Mouse (Mus musculus) heart, embryonic 10.5 days (tissue): Measurements from ENCODE around the gene 9130213A22Rik. TPM values are rescaled to one million over a fixed set of nuclear protein-coding genes. Genes with fewer than 3 reads are reported as not detected.

Experiments
- DNase-seq: peaks from one replicate; pipeline ENCODE4 v3.0.0-alpha.2; 2017; ENCODE audit warnings: low spot score
- H3K27ac ChIP-seq: fragments of 300-500 bp; sonication (generic); 2 replicates; pipeline ENCODE4 v1.5.1; 2016; ENCODE audit warnings: mild to moderate bottlenecking
- H3K27me3 ChIP-seq: fragments of 300-500 bp; sonication (generic); 2 replicates; pipeline ENCODE4 v1.6.1; 2016; ENCODE audit warnings: mild to moderate bottlenecking; ENCODE audit not compliant: poor library complexity, insufficient read depth, severe bottlenecking
- H3K36me3 ChIP-seq: fragments of 300-500 bp; sonication (generic); 2 replicates; pipeline ENCODE4 v1.6.1; 2016; ENCODE audit warnings: mild to moderate bottlenecking, moderate library complexity
- H3K4me1 ChIP-seq: fragments of 300-500 bp; sonication (generic); 2 replicates; pipeline ENCODE4 v1.6.1; 2016; ENCODE audit warnings: mild to moderate bottlenecking
- H3K4me3 ChIP-seq: fragments of 300-500 bp; sonication (generic); 2 replicates; pipeline ENCODE4 v1.5.1; 2016; ENCODE audit warnings: mild to moderate bottlenecking, moderate library complexity
- H3K9me3 ChIP-seq: fragments of 300-500 bp; sonication (generic); 2 replicates; pipeline ENCODE4 v1.6.1; 2016; ENCODE audit warnings: mild to moderate bottlenecking, moderate library complexity
- WGBS: fragments of 180-500 bp; shearing (Covaris S2); methylation state at CpG from one replicate; pipeline ENCODE4 v1.1.7; 2016; 5-methylcytosine and 5-hydroxymethylcytosine counted together
- polyA plus RNA-seq: library from polyadenylated mRNA; unstranded; fragments of >200 nt; fragmentation: Nextera tagmentation; extraction: Ambion mirVana; gene quantifications from 2 replicates; pipeline ENCODE4 v1.2.1, GENCODE M21; 2016

9130213A22Rik gene
- polyA plus RNA-seq, 1 experiment from 2014 or later = 0.16 TPM

DNA sequence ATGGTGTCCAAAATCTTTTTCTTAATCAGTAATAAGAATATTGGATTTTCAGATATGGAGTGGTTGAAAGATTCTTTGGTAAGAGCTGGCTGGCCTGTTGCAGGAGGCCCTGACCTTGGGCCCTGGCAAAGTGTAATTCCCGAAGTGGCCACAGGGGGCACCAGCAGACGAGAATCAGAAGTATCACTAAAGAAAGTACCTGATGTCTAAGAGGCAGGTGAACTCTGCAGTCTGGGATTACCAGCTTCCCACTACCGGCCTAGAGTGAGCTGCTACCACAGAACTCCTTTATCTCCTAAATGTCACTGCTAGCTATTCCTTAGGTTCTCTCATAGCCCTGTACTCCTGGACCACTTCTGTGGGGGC lies 30.0 kb downstream of the 9130213A22Rik start:
- peaks cover 61% of the 10 kb centered on the region for H3K4me1 ChIP-seq
- no peaks in the 10 kb centered on the region for H3K9me3 ChIP-seq
- no peak overlapping the region for H3K27ac ChIP-seq
- H3K4me3 ChIP-seq = peak overlapping the region; percentile 18; the same call in 1 of the 2 replicates
- peaks cover 38% of the 10 kb centered on the region for H3K36me3 ChIP-seq
- H3K27me3 ChIP-seq = no peaks in the 10 kb centered on the region
- peak; percentile 91 for DNase-seq
- 3% methylated on average over 3 of the region's 3 CpGs for WGBS

DNA sequence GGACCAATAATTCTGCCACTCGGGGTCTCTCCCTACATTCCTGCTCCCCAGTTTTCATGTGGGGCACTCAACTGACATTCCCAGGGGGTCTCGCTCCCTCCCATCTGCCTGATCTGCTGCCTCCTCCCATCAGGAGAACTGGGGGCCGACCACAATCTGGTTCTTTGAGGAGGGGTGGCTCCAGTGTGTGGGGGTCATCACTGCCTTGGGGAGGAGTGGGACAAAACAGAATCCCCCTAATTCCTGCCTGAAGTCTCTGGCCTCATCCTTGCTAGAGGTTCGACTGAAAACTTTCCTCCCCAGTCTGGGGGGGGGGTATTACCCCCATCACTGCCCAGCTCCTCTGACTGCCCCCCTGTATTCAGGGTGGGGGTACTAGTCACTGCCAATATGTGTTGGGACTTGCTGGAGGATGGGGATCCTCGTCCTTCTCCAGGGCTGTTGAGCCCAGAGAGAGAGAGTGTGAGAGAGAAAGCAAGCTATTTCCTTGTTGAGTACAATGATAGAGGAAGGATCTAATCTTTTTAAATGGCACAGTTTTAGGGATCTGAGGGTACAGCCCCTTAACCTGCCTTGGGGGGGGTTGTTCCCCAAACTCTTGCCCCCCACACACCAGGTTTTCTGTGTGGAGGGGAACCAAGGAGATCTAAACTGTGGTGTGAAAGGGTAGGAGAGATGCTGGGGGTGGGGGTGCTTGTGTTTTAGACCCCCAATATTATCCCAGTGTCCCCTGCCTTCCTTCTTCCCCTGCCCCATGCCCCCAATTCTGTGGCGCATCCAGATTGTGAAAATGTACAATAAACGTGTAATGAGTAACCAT lies 30.6 kb downstream of the 9130213A22Rik start:
- no peak for DNase-seq
- H3K4me1 ChIP-seq = peaks cover 61% of the 10 kb centered on the region
- no peak overlapping the region; the same call in 1 of the 2 replicates for H3K4me3 ChIP-seq
- peaks cover 38% of the 10 kb centered on the region for H3K36me3 ChIP-seq
- H3K27ac ChIP-seq = no peak overlapping the region
- H3K9me3 ChIP-seq = no peaks in the 10 kb centered on the region
- H3K27me3 ChIP-seq = no peaks in the 10 kb centered on the region
- 63% methylated on average over 7 of the region's 7 CpGs for WGBS

DNA sequence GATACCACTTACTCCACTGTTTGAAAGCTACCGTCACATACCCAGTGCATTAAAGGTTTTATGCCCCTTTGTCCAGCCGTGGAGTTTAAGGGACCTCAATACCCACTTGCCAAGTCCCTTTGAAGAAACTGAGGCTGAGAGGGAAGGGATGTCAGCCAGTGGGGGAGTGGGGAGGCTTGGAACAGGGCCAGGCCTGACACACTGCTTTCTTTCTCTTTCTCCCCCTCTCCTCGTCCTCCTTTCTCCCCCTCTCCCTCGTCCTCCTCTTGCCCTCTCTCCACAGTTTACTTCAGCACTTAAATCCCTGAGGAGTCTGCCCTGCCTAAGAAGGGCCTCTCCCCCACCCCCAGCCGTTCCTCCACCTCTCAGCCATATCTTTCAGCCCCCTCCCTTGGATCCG lies 32.0 kb downstream of the 9130213A22Rik start:
- Histone ChIP-seq H3K36me3 (peaks cover 38% of the 10 kb centered on the region), H3K9me3 (no peaks in the 10 kb centered on the region), H3K4me3 (peak overlapping the region; percentile 36), H3K27ac (peak overlapping the region; percentile 100; the same call in 1 of the 2 replicates), H3K27me3 (no peaks in the 10 kb centered on the region), H3K4me1 (peaks cover 62% of the 10 kb centered on the region)
- DNase-seq = no peak
- 64% methylated on average over 6 of the region's 6 CpGs for WGBS

DNA sequence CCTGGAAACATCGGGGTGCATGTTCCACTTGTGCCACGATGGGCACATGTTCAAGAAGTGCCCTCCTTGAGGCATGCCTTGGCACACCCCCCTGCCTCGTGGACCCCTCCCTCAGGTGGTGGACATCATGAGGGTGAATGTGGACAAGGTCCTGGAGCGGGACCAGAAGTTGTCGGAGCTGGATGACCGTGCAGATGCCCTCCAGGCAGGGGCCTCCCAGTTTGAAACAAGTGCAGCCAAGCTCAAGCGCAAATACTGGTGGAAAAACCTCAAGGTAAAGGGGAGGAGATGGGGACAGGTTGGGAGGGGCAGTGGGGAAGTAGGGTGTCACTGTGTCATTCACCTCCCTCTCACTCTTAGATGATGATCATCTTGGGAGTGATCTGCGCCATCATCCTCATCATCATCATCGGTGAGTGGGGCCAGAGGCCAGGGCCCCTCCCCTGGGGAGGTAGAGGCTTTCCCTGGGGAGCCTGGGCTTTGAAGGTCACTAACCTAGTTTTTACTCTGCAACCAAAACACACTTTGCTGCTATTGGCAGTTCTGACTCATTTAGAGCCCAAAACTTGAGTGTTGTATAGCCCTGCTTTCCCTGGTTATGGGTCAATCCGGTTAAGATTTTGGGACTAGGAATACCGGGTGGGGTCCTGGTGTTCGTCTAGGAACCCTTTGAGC lies 32.6 kb downstream of the 9130213A22Rik start:
- 89% methylated on average over 12 of the region's 12 CpGs for WGBS
- no peak for DNase-seq
- peak overlapping the region; percentile 100 for H3K27ac ChIP-seq
- peaks cover 62% of the 10 kb centered on the region for H3K4me1 ChIP-seq
- H3K4me3 ChIP-seq = peak overlapping the region; percentile 98
- no peaks in the 10 kb centered on the region for H3K27me3 ChIP-seq
- peaks cover 38% of the 10 kb centered on the region for H3K36me3 ChIP-seq
- H3K9me3 ChIP-seq = no peaks in the 10 kb centered on the region

DNA sequence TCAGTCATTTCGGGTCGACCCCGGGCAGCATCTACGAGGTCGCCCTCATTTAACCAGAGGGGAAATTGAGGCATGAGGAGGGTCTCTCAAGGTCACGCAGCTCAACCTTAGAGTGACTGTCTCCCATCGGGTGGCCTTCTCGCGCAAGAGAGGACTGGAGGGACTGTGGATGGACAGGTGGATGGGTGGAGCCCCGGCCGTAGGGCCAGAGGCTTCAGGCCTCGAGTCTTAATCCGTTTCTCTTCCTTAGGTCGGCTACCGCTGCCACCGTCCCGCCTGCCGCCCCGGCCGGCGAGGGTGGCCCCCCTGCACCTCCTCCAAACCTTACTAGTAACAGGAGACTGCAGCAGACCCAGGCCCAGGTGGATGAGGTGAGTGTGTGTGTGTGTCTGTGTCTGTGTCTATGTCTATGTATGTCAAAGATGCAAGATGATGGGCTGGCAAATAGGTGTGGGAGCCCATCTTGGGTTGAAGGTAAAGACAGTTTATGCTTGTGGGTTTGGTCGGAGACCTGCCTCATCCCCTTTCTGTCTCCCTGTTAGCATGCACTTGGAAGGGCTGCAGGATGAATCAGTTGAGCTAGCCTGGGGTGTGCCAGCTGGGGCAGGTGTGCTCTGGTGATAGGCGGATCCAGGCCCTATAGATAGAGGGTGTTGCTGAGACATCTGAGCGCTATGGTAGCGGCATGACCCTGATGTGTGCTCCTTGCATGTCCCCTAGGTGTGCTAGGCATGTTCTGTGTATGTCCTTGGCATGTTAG lies 33.4 kb downstream of the 9130213A22Rik start:
- Histone ChIP-seq H3K4me1 (peaks cover 62% of the 10 kb centered on the region), H3K27ac (peak overlapping the region; percentile 100), H3K36me3 (peaks cover 38% of the 10 kb centered on the region), H3K9me3 (no peaks in the 10 kb centered on the region), H3K4me3 (peak overlapping the region; percentile 98), H3K27me3 (no peaks in the 10 kb centered on the region)
- WGBS = 9% methylated on average over 25 of the region's 25 CpGs
- no peak for DNase-seq

DNA sequence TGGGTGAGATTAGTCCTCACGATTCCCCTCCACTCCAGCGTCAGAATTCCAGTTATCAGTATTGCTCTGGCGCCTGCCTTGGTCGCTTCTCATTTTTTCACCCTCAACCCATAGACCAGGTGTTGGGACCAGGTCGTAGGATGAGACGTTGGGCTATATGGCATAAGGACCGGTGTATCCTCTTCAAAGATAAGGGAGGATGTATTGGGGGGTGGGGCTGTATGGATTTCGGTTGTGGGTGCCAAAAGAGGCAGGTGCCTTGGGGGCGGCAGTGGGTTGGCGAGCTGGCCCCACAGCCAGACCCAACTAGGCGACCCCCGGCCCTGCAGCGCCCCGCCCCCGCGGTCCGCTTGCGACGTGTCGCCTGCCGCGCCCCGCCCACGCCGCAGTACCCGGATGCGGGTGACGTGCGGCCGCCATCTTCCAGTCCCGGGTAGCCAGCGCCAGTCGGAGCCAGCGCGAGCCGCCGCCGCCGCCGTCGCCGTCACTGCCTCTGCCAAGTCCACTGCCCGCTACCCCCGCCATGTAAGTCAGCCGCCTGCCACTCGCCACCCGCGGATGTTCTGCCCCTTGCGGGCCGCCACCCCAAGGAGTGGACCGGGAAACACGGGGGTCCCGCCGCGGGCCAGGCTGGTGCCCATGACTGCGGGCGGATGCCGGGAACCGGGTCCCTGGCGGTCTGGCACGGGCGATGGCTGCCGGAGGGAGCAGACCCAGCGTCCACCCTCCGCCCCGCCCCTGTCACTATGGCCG lies 34.1 kb downstream of the 9130213A22Rik start, which contains the start of gene Vamp2:
Gene Vamp2 (plus strand): TSS at position 388 of the 753 bp plus-strand sequence.
- WGBS = 1% methylated on average over 63 of the region's 67 CpGs
- no peaks in the 10 kb centered on the region for H3K27me3 ChIP-seq

DNA sequence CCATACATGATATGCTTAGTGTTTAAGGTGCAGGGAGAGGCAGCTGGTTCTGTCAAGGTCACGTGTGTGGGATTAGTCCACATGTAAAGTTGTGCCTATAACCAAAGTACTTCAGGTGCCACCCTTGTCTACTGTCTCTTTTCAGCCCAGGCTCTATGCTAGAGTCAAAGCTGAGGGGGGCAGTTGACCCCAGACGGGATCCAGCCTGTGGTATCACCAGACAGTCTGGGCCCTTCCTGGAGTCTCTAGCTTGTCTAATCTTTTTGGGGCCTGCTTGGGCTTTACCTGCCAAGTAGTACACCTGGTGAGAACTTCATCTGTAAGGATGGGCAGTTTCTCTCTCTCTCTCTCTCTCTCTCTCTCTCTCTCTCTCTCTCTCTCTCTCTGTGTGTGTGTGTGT lies 34.8 kb downstream of the 9130213A22Rik start:
- Histone ChIP-seq H3K36me3 (peaks cover 34% of the 10 kb centered on the region), H3K4me3 (peak overlapping the region; percentile 98), H3K27me3 (no peaks in the 10 kb centered on the region), H3K9me3 (no peaks in the 10 kb centered on the region), H3K4me1 (peaks cover 62% of the 10 kb centered on the region), H3K27ac (peak overlapping the region; percentile 100)
- DNase-seq = no peak
- WGBS = 53% methylated on average over 2 of the region's 2 CpGs

More for the DNA sequence above, 34.1 kb downstream of the 9130213A22Rik start, which contains the start of gene Vamp2:
- Histone ChIP-seq H3K4me1 (peaks cover 62% of the 10 kb centered on the region), H3K36me3 (peaks cover 38% of the 10 kb centered on the region), H3K9me3 (no peaks in the 10 kb centered on the region), H3K27ac (peak within 1 kb of the TSS; percentile 100), H3K4me3 (peak within 1 kb of the TSS; percentile 98)
- DNase-seq = peak; percentile 94

DNA sequence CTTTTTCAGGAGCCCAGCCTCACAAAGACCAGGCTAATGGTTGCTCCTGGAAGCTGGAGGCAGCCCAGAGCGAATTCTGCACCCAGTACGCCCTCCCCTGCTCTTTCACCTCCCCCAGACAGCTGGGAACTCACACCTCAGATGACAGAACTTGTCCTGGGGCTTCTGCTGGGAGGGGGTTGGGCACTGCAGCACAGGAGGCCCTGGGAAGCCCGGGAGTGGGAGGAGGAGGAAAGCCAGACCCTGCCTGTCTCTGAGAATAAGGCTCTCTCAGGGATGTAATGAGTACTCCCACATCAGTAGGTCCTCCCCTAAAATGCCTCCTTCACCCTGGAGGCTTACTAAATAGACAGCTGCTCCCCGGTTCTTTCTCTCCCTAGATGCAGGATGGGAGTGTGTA lies 35.3 kb downstream of the 9130213A22Rik start:
- peak overlapping the region; percentile 35 for H3K4me3 ChIP-seq
- 15% methylated on average over 4 of the region's 4 CpGs for WGBS
- H3K27ac ChIP-seq = peak overlapping the region; percentile 100
- H3K27me3 ChIP-seq = no peaks in the 10 kb centered on the region
- H3K36me3 ChIP-seq = peaks cover 29% of the 10 kb centered on the region
- no peaks in the 10 kb centered on the region for H3K9me3 ChIP-seq
- DNase-seq = no peak
- H3K4me1 ChIP-seq = peaks cover 61% of the 10 kb centered on the region

DNA sequence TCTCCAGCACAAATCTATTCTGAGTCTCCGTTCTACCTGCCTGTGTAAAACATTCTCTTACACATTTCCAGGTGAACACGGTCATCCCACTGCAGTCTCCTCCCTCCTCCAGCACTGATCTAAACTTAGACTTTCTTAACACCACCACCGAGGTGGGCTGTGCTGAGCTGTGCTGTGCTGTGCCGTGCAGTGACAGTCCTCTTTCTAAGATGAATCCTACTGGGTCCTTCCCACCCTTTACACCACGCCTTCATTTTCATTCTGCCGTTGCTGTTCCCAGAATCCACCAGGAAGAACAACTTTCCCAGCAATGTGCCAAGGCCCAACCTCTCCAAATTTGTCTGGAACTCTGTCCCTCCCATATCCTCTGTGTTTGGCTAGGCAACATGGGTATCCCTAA lies 36.0 kb downstream of the 9130213A22Rik start:
- peaks cover 54% of the 10 kb centered on the region for H3K4me1 ChIP-seq
- H3K4me3 ChIP-seq = peak overlapping the region; percentile 35; the same call in 1 of the 2 replicates
- DNase-seq = no peak
- no peaks in the 10 kb centered on the region for H3K27me3 ChIP-seq
- H3K9me3 ChIP-seq = no peaks in the 10 kb centered on the region
- H3K36me3 ChIP-seq = peaks cover 23% of the 10 kb centered on the region
- 39% methylated on average over 6 of the region's 6 CpGs for whole genome bisulfite sequencing
- H3K27ac ChIP-seq = peak overlapping the region; percentile 100

DNA sequence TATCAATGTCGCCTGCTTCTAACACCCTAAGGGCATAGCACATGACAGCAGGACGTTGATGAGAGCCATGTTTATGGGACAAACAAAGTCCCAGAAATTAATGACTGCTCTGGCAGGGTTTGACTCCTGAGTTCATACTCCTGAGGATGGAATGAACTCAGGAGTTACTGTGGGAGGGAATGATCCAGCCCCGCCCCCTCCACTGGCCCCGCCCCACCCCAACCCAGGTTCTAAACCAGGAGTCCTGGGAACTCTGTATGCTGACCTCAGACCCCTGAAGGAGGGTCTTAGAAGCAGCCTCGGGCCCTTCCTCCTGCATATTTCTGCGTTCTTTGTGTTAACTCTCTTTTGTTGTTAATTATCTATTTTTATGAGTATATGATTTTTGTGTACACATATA lies 36.8 kb downstream of the 9130213A22Rik start:
- Histone ChIP-seq H3K27me3 (no peaks in the 10 kb centered on the region), H3K4me1 (peaks cover 49% of the 10 kb centered on the region), H3K9me3 (no peaks in the 10 kb centered on the region), H3K4me3 (no peak overlapping the region), H3K27ac (peak overlapping the region; percentile 100; the same call in 1 of the 2 replicates), H3K36me3 (peaks cover 15% of the 10 kb centered on the region)
- DNase-seq = no peak
- 68% methylated on average over 6 of the region's 6 CpGs for WGBS

DNA sequence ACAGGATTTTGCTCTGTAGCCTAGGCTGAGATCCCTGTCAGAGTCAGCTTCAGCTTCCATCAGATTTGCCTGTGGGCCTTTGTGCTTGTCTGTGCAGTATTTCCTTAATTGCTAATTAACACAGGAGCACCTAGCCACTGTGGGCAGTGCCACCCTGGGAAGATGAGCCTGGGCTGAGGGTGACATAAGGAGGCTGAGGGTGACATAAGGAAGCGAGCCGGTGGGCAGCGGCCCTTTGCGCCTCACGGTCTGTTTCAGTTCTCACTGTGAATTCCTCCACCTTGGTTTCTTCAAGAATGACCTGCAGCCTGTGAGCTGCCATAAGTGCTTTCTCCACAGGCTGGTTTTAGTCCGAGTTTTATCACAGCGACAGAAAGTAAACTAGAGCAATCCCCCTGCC lies 40.8 kb downstream of the 9130213A22Rik start:
- Histone ChIP-seq H3K9me3 (no peaks in the 10 kb centered on the region), H3K4me3 (no peak overlapping the region), H3K27ac (no peak overlapping the region), H3K4me1 (peaks cover 15% of the 10 kb centered on the region), H3K27me3 (no peaks in the 10 kb centered on the region), H3K36me3 (no peaks in the 10 kb centered on the region)
- DNase-seq = no peak
- 85% methylated on average over 7 of the region's 7 CpGs for WGBS

DNA sequence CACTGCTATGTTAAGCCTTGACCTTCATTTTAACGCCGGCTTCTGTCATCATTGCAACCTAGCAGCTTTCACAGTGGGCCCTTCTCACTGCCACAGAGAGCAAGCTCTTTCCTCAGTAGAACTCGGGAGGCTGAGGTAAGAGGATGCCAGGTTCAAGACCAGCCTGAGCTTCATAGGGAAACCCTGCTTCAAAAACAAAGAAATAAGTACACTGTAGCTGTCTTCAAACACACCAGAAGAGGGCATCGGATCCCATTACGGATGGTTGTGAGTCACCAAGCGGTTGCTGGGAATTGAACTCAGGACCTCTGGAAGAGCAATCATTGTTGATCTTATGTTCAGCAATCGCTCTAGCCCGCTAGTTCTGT lies 41.5 kb downstream of the 9130213A22Rik start:
- H3K27me3 ChIP-seq = no peaks in the 10 kb centered on the region
- WGBS = 88% methylated on average over 8 of the region's 8 CpGs
- no peaks in the 10 kb centered on the region for H3K9me3 ChIP-seq
- no peak overlapping the region for H3K27ac ChIP-seq
- peaks cover 7% of the 10 kb centered on the region for H3K4me1 ChIP-seq
- H3K4me3 ChIP-seq = no peak overlapping the region
- DNase-seq = no peak
- H3K36me3 ChIP-seq = no peaks in the 10 kb centered on the region
